Mouse (Mus musculus) retina, postnatal 1 day (tissue): ENCODE measurements around the gene Ptprz1.

Experiments used
- DNase-seq: peaks from one replicate; pipeline ENCODE4 v3.0.0-alpha.2; 2012

Gene Ptprz1

DNA sequence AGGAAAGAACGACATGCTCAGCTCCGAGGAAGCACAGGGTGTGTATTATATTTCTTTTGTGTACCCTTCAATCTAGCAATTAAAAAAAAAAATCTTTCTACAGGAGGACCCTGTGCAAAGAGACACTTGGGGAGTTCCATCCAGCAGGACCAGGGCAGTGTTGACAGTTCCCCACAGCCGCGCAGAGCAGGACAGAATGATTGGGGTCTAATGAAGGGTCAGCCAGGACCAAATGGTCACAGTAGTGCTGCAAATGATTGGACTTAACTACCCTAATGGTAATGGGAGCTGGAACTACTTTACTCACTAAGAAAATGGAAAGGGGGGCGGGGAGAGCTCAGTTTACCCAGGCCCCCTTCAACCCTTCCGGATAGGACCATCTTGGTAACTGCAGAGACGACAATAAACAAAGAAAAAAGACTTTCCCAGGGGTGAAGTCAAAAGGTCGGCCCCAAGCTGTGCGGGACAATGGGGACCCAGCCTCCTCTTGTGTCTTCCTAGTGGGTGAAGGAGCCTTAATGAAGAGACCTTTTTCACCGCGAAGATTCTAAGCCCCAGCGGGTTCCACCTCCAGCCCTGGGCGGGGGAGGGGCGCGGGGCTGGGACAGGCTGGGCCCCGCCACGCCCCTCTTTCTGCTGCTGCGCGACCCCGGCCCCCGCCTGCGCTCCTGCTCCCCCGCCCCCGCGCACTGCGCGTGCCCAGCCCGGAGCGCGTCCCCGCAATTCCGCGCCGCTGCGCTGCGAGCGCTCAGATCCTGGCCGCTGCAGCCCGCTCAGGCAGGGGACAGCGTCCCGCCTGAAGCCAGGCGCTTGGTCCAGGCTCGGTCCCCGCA is at the start of gene Ptprz1:
Gene Ptprz1 (plus strand): TSS at position 722 of the 833 bp plus-strand sequence.
- peak; percentile 90 for DNase-seq

DNA sequence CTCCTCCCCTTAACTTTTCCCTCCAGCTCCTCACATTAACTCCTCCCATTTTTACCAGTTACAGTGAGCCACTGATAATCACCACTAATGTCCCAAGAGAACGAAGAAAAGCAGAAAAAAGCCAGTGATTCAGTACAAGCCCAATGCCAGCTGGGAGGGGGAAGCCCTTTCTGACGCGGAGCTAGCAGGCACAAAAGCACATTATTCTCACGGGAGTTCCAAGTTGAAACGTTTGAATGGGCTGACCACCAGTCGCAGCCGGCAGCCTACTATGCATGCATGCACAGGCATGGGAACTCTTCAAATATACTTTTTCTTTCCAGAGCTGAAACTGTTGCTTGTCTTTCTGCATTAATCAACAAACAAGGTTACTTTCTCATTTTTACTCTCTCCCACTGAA is 41.7 kb upstream of the Ptprz1 start:
- DNase-seq = peak; percentile 83

DNA sequence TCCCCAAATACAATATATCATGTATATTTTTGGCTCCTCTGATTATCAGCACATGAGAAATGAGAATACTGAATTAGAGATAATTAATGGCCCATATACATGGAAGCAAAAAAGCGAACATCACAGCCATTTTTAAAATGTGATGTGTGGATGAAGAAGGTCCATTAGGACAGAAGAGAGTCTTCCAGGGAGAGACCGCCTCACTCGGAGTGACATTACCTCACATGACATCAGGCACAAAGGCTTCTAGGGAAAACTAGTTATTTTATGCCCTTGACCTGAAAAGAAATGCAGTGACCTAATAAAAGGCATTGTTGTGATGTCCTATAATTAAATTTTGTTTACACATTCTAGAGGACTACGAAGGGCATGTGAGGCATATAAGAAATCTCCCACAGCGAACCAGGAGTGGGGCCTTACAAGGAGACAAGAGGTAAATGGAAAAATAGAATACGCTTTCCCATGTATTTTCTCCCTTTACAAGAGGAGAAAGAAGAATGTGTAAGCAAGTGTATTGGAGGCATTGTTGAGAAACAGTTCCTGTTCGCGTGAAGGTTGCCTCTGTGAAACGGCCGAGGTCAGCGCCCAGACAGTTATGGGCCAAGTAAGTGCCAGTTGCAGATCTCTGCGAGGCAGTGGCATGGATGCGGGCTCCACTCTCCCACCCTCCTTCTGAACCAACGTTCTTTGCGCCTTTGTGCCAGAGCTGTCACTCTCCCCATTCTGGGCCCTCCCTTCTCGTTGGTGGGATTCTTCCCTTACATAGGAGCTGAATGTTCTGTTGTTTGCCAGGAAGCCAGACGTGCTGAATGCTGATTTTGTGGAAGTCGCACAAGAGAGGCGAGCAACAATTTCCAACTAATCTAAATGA is 41.0 kb upstream of the Ptprz1 start:
- peak; percentile 88 for DNase-seq

DNA sequence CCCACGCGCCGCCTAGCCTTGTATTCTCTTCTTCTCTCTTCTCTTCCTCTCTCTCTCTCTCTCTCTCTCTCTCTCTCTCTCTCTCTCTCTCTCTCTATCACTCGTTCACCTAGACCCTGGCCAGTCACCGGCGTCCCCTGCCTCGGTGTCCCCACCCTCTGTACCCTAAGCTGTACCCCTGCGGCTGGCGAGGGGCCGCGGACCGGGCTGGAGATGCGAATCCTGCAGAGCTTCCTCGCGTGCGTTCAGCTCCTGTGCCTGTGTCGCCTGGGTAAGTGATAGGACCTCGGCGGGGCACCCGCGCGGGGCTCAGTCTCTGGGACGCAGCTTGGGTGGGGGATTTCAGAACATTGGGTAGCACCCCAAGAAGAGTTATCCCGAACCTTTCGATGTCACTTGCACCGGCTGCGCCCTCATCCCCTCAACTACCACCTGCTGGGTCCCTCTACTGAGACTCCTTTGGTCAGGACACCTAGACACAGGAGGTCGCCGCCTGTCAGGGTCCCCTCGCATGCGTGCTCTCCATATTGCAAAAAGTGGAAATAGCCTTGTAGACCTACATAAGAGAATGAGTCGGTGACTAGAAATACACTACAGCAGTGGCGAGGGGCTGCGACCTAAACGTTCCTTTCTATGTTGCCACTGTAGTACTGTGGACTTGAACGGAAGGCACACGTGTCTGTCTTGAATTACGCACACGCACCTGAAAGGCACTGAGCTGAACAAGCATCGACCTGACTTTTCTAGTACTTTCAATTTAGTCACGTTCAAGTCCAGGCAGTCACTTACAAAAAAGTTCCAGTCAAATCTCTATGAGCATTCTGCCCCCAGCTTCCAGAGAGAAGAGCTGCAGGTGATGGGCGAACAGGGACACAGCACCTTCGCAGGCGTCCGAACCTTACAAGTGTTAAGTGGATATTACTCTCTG is 576 bp downstream of the Ptprz1 start:
- no peak for DNase-seq

DNA sequence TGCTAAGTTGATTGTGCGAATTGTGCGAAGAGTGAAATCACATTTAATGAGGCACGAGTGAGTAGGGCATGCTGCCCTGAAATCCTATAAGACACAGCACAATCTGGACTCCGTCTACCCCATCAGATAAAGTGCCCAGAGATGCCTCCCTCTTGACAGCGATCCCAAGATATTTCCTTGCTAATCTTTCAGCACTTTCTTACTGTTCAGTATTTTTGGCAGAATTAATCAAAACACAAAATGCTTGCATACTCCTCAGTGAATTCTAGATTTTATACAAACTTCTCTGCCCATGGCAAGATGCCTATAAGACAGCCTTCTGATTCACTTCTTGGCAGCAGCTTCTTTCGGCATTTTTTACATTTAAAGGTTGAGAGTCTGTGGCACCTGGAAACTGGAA is 12.7 kb downstream of the Ptprz1 start:
- DNase-seq = no peak

DNA sequence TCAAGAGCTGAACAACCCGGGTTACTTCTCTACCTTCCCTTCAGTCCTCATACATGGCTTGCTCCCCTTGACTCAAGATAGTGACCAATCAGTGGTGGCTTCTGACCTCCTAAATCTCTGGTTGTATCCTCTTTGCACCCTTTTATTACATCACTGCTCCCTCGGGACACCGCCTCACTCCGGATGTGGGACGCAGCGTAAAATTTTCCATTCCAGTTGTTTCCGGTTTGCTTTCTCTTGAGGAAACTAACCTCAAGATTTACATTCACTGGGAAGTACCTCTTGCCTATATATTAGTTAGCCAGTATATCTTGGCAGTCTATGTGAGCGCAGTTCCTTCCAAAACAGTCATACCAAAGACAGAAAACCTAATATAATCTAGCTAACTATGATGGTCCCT is 14.0 kb downstream of the Ptprz1 start:
- no peak for DNase-seq

DNA sequence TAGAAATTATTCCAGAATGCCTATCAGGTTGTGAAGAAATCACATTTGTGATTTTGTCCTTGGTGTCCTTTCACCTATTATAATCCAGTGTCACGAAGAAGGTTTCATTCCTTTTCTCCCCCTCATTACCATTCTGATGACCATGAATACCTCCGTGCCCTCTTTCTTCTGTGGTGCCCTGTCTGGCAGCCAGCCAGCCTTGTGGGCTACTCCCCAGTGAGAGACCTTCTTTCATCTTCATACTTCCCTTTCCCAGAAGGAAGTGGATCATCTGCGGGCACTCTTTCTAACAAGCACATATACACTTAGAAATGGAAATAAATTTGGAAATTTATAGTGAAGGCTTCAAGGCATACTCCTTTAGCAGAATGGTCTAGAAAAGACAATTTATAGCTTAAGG is 26.7 kb downstream of the Ptprz1 start:
- peak; percentile 70 for DNase-seq

DNA sequence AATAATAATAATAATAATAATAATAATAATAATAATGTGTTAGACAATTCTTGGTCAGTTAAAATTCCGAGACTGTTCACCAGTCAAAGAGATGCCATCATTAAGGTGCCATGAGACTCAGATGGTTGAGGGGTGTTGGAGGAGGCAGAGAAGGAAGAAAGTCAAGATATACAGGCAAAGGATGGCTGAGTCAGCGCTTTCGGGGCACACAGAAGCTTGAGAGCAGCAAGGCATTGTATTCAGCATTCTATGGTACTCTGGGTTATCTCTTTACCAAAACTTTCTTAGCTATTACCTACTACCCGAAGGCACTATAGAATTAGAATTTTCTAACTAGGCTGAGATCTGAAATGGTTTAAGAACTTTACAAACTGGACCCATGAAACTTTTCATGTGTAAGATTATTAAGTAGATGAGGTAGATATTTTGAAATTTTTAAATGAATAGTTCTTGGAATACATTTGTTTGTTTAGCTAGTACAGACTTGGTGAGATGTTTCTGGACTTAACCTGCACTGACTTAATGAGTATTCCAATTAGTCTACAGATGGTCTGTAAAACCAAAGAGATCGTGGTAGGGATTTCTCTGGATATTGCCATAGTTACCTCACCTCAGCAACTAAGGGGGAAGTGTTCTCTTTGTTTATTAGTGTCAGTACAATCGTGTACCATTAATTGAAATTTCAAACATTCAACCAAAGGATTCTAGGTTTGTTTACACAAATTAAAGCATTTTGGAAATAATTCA is 33.4 kb downstream of the Ptprz1 start:
- no peak for DNase-seq

DNA sequence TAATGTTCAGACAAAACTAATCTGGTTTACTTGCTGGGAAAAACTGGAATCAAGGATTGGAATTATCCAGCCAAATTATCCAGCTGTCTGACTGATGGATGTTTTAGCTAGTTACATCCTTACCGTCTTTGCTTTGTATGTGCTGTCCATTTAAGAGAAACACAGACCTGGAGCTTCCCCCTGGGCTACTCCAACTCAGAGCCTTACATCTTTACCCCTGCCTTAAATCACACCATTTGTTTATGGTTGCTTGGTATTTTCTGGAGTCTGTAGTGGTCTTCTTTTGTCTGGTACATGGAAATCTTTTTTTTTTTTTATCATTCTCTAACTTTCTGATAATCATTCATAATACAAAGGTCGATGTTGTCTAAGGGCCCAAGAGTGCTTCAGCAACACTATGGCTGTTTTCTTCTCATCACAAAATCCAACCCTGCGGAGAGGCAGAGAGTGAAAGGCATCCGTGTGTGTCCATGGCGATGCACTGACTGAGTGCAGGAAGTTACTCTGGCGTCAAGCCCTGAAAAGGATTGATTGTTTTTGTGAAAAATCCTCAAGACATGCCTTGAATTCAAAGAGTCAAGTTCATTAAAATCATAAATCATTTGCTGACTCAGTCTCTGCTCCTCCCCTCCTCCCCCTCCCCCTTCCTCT is 34.1 kb downstream of the Ptprz1 start:
- DNase-seq = no peak

DNA sequence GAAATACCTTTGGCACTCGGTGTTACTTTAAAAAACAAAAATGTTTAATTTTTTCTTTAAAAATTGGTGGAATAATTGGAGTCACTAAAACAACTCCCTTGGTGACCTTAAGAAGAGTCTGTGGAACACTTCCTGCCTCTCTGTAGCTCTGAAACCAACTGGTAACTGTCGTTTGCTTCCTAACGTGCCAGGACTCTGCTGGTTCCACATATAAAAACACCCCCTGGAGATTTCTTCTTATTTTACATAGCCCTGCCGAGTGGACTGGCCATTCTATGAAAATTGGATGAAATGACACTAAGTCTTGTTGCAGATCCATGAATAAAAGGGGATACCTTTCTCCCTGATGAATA is 34.6 kb downstream of the Ptprz1 start:
- DNase-seq = no peak

DNA sequence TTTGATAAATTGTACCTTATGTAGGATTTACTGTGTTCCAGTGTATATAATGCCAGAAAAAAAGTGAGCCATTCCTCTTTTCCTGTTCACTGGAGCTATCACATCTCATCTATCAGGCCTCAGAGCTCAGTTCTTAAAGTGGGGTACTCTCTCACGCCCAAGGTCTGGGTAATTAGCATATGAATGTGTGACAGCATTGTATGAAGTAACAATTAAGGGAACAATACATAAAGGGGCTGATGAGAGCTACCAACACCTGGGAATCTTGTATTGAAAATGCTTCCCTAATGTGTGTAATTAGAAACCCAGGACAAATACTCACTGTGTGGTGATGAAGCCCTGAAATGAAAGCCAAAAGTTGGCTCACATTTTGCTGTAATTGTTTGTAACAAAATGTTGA is 47.6 kb downstream of the Ptprz1 start:
- DNase-seq = peak; percentile 95

DNA sequence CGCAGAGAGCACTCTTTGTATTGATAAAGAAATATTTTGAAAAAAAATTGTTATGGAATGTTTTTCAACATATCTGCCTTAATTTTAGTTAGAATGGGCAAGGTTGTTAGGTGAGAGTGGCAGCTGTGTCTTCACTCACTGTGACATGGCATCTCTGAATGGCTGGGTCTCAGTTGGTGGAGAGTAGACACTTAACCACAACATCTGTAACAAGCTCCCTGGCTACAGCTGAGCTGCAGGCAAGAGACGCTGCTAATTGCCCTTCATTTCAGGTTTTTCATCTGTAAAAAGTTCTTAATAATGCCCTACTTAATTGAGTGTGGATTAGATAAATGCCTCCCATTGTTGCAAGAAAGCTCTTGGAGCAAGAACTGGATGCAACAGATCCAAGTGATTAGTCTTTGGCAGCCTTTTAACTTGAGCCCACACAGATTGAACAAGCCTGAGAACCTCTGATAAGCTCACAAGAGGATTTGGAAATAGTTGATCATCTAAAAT is 57.5 kb downstream of the Ptprz1 start:
- DNase-seq = peak; percentile 70

DNA sequence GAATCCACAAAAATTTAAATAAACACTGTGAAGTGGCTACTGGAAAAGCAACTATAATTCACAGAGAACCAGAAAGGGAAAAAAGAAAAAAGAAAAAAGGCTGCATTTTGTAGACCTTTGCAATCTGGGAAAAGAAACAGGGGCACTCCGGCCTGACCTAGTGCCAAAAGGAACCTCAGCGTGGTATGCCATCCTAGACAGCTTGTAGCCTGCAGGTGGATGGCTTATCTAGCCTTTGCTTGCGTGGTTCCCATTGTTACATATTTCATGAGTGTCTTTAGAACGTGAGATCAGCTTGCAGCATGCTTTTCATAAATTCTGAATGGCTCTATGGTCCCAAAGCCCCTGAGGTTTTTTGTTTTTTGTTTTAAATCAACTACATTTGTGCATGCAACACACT is 61.8 kb downstream of the Ptprz1 start:
- DNase-seq = no peak

DNA sequence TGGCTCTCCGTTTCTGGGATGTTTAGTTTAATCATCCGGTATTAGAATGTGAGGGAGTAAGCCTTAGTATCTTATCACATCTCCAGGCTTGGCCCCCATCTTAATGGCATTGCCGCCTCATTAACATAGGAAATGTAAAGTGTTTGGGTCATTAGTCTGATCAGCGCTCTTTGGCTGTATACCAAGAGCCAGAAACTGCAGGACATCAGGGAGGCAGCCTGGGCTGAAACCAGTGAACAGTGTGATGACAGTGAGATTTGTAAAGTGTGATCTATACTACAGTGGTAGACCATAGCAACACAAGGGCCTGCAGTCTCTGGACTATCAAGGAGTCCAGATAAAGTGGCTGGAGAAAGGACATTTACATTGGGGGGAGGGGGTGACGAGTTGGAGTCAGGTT is 62.2 kb downstream of the Ptprz1 start:
- peak; percentile 85 for DNase-seq

DNA sequence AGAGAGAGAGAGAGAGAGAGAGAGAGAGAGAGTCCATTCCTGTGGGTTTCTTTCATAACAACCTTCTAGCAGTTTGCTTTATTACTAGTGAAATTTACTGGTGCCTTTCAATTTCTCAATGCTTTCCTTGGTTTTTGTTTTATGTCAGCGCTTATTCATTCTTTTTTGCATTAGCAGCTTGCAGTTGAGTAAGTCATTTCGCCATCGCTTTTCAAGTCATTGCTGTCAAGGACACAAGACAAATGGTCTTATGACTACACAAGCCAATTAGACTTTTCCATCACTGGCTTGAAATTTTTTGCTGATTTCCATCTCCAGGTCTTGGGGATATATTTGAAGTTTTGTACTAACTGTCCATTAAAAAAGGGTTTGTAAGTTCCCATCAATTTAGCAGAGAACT is 68.9 kb downstream of the Ptprz1 start:
- no peak for DNase-seq

DNA sequence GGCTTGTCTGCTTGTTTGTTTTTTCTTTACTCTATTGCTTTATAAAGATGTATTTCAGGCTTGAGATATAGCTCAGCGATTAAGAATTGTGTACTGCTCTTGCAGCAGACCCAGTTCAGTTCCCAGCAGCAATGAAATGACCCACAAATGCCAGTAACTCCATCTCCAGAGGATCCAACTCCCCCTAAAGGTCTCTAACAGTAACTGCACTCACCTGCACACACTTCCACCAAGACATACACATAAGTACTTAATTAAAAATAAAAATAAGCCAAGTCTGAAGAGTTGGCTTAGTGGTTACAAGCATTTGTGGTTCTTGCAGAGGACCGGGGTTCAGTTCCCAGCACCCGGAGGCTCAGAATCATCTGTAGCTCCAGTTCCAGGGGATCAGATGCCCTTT is 88.1 kb downstream of the Ptprz1 start:
- DNase-seq = no peak

DNA sequence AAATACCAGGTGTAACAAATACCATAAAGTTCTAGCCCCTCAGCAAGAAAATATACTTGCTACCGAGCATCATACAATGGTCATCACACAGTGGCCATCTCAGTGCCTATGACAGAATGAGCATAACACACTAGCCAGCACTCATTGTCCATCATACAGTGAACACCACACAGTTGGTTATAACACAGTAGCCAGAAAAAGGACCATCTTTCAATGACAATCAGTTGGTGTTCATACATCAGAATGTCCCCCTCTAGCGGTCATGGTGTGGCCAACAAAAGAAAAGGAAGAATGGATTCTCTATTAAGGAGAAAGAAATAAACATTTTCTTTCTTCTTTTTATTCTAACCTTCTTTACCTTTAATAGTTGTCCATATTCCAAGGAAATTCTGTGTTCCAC is 92.8 kb downstream of the Ptprz1 start:
- peak; percentile 75 for DNase-seq

DNA sequence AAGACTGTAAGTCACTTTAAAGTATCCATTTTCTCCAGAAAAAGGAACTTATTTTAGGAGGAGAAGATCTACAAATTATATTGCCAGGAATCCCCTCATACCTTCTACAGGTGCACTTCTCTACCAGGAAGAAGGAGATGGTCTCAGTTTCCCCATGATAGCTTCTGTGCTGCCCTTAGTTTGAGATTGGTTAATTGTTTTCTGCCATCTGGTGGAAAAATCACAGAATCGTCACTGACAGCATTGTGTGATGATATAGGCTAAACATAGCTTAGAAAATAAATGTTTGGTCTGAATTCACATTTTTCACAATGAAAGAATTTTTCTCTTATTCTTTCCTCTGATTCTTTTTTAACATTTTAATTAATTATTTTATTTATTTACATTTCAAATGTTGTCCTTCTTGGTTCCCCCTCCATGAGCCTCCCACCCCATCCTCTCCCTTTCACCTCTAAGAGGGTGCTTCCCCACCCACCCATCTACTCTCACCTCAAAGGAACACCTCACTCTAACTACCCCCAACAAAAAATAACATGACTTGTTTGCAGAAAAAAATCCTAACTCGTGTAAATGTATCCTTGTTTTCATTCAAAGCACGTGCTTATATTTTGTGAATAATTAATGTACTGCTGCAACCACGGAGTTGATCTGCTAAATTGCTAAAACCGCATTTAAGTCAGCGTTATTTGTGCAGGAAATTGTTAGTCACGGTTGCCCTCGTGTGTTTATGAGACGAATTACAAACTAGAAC is 108.6 kb downstream of the Ptprz1 start:
- DNase-seq = peak; percentile 71

DNA sequence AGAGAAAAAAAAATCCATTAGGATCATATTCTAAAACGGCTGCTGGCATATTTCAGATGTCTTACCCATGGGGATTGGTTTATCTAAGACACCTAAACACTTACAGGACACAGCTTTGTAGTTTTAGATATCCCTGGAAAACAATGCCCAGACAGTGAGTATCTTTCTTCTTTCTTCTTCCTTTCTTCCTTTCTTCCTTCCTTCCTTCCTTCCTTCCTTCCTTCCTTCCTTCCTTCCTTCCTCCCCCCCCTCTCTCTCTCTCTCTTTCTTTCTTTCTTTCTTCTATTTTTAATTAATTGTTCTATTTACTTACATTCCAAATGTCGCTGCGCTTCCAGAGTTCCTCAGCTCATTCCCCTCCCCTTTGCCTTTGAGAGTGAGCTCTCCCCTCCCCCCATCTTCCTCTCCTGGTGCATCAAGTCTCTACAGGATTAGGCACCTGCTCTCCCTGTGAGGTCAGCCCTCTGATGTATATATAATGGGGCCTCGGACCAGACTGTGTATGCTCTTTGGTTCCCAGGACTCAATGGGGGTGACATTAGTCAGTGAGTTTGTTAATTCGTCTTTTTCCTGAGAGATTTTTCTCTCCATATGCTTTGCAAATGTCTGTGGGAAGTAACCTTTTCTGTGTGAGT is 109.3 kb downstream of the Ptprz1 start:
- peak; percentile 53 for DNase-seq

DNA sequence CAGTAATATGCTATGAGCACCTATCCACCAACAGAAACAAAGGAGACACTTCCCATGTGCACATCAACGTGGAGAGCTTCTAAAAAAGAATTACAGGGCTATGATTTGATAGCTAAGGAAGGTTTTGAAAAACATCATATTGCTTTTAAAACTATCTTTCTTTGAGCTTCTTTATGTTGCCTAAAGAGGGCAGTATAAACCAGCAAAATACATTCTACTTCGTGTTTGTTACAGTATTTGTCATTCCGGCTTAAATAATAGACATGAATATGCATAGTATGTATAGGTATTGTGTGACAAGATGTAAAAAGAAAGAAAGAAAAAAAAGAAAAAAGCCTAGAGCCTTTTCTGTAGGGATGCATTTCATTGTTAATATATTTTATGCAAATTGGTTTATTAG is 127.8 kb downstream of the Ptprz1 start:
- DNase-seq = peak; percentile 4
